Mouse (Mus musculus) G1E (cell line): ENCODE data around the gene Gm11595. TPM values are rescaled to one million over a fixed set of nuclear protein-coding genes. Genes with fewer than 3 reads are reported as not detected.
"Not testable (repeated sequence)": the region's sequence is repeated elsewhere in the genome, so short reads cannot be mapped to it uniquely, and the experiment has no call there.

Experiments
- ATAC-seq: 2 replicates; pipeline ENCODE4 v1.8.0; 2016; ENCODE audit warnings: mild to moderate bottlenecking; ENCODE audit not compliant: insufficient number of reproducible peaks, poor library complexity, low FRiP score, severe bottlenecking; ENCODE audit errors: extremely low read depth
- DNase-seq: peaks from one replicate; pipeline ENCODE4 v3.0.0; 2012; ENCODE audit warnings: low spot score
- H3K27me3 ChIP-seq: 2 replicates; pipeline ENCODE4 v1.6.1; 2012; ENCODE audit warnings: mild to moderate bottlenecking, low read length, inconsistent platforms; ENCODE audit not compliant: insufficient read depth
- H3K36me3 ChIP-seq: replicated peaks from 2 replicates; pipeline ENCODE3; 2012; ENCODE audit warnings: mild to moderate bottlenecking, inconsistent platforms
- H3K4me1 ChIP-seq: 2 replicates; pipeline ENCODE4 v1.6.1; 2012; ENCODE audit warnings: low read depth, low read length, inconsistent platforms, mixed read lengths; ENCODE audit not compliant: insufficient read depth
- H3K4me3 ChIP-seq: 2 replicates; pipeline ENCODE4 v1.5.1; 2012; ENCODE audit warnings: low read depth, mild to moderate bottlenecking, inconsistent platforms, low read length, moderate library complexity, mixed read lengths
- H3K9me3 ChIP-seq: replicated peaks from 2 replicates; pipeline ENCODE4 v1.6.1; 2012; ENCODE audit warnings: inconsistent platforms
- CTCF ChIP-seq: IDR thresholded peaks from 2 replicates; pipeline ENCODE4 v1.5.1; 2012; ENCODE audit warnings: low read depth, low read length, inconsistent platforms, mixed read lengths
- GATA1 ChIP-seq: IDR thresholded peaks from 2 replicates; pipeline ENCODE4 v1.6.1; 2012; ENCODE audit warnings: borderline replicate concordance, low read length, inconsistent platforms, mixed read lengths
- GATA2 ChIP-seq: IDR thresholded peaks from 2 replicates; pipeline ENCODE4 v1.6.1; 2012; ENCODE audit warnings: low read depth, low read length, inconsistent platforms, borderline replicate concordance
- POLR2AphosphoS5 ChIP-seq: IDR thresholded peaks from 2 replicates; pipeline ENCODE4 v1.6.1; 2012; ENCODE audit warnings: low read depth, low read length, inconsistent platforms; ENCODE audit not compliant: insufficient replicate concordance
- TAL1 ChIP-seq: conservative IDR thresholded peaks from 2 replicates; pipeline ENCODE4 v1.6.1; 2012; ENCODE audit warnings: low read depth, low read length, inconsistent platforms, mixed read lengths
- polyA plus RNA-seq: library from polyadenylated mRNA; stranded (reverse); fragments of >175 nt; gene quantifications from 2 replicates; pipeline ENCODE4 v1.2.3, GENCODE M21; 2012
- total RNA-seq, 2 experiments: library from RNA; stranded (forward) in 1 of 2; stranded (reverse) in 1 of 2; fragments of 200-1000 nt in 1 of 2; fragments of >200 nt in 1 of 2; fragmentation: Nextera tagmentation in 1 of 2; gene quantifications; 2 replicates each; pipeline ENCODE4 v1.2.3; 2014 to 2017

Gene Gm11595
- total RNA-seq (2014; fragmentation: Nextera tagmentation) (not detected in 2 replicates), total RNA-seq (2017) (0.12 TPM in 1 of 2 replicates, not detected in the other), polyA plus RNA-seq (not detected in 2 replicates)

DNA sequence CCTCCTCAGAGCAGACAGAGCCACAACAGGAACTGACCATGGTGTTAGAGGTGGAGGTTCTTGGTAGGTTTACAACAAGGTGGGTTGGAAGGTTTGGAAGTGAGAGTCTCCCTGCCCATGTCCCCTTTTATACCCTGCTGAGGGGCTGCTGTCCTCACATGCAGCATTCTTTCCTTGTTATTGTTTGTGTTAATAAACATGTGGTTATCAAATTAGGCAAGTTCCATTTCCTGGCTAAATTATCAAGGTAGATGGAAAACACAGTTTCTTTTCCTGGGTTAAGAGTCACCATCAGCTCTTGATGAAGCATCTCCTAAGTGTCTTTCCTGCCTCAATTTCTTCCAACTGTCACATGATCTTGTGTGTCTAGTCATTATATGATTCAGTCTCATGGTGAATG, at the start of gene Gm11595:
TSS of gene Gm11595 (minus strand) at position 101 of the 400 bp plus-strand sequence.
- DNase-seq, H3K4me3 ChIP-seq, H3K4me1 ChIP-seq, H3K9me3 ChIP-seq, H3K36me3 ChIP-seq, ATAC-seq, H3K27me3 ChIP-seq: not testable (repeated sequence)

DNA sequence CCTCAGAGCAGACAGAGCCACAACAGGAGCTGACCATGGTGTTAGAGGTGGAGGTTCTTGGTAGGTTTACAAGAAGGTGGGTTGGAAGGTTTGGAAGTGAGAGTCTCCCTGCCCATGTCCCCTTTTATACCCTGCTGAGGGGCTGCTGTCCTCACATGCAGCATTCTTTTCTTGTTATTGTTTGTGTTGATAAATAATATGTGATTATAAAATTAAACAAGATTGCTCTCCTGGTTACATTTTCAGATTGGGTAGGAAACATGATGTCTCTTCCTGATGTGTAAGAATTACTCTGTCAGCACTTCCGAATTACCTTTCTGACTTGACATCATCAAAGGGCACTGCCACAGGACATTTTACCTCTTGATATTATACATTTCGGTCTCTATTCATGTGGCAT, 42.9 kb upstream of the Gm11595 start, which contains the start of gene Gm11564:
TSS of gene Gm11564 (minus strand) at position 101 of the 400 bp plus-strand sequence.
- H3K4me3 ChIP-seq: peak within 1 kb of the TSS; percentile 10; the same call in 1 of the 2 replicates
- DNase-seq, H3K4me1 ChIP-seq, H3K27me3 ChIP-seq, ATAC-seq, H3K36me3 ChIP-seq: not testable (repeated sequence)
- H3K9me3 ChIP-seq: peaks cover 11% of the 10 kb centered on the region

DNA sequence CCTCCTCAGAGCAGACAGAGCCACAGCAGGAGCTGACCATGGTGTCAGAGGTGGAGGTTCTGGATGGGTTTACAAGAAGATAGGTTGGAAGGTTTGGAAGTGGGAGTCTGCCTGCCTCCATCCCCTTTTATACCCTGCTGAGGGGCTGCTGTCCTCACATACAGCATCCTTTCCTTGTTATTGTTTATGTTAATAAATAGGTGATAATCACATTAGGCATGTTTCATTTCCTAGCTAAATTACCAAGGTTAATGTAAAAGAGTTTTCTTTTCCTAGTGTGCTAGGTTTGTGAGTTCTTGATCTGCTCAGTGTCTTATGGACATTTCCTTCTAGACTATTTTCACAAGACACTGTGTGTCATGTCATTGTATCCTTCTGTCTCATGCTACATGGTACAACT, 37.1 kb upstream of the Gm11595 start, which contains the start of gene Krtap4-13:
TSS of gene Krtap4-13 (minus strand) at position 101 of the 400 bp plus-strand sequence.
- H3K27me3 ChIP-seq, DNase-seq, H3K4me1 ChIP-seq, H3K4me3 ChIP-seq, H3K9me3 ChIP-seq, H3K36me3 ChIP-seq, ATAC-seq: not testable (repeated sequence)

DNA sequence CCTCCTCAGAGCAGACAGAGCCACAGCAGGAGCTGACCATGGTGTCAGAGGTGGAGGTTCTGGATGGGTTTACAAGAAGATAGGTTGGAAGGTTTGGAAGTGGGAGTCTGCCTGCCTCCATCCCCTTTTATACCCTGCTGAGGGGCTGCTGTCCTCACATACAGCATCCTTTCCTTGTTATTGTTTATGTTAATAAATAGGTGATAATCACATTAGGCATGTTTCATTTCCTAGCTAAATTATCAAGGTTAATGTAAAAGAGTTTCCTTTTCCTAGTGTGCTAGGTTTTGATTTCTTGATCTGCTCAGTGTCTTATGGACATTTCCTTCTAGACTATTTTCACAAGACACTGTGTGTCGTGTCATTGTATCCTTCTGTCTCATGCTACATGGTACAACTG, 31.6 kb upstream of the Gm11595 start, which contains the start of gene Gm11554:
TSS of gene Gm11554 (minus strand) at position 101 of the 400 bp plus-strand sequence.
- not testable (repeated sequence) for ATAC-seq, DNase-seq, H3K27me3 ChIP-seq, H3K36me3 ChIP-seq, H3K4me1 ChIP-seq, H3K9me3 ChIP-seq, H3K4me3 ChIP-seq

DNA sequence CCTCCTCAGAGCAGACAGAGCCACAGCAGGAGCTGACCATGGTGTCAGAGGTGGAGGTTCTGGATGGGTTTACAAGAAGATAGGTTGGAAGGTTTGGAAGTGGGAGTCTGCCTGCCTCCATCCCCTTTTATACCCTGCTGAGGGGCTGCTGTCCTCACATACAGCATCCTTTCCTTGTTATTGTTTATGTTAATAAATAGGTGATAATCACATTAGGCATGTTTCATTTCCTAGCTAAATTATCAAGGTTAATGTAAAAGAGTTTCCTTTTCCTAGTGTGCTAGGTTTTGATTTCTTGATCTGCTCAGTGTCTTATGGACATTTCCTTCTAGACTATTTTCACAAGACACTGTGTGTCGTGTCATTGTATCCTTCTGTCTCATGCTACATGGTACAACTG, 26.1 kb upstream of the Gm11595 start, which contains the start of gene Gm11569:
TSS of gene Gm11569 (minus strand) at position 101 of the 400 bp plus-strand sequence.
- H3K4me3 ChIP-seq, H3K36me3 ChIP-seq, H3K4me1 ChIP-seq, DNase-seq, H3K9me3 ChIP-seq, H3K27me3 ChIP-seq, ATAC-seq: not testable (repeated sequence)

DNA sequence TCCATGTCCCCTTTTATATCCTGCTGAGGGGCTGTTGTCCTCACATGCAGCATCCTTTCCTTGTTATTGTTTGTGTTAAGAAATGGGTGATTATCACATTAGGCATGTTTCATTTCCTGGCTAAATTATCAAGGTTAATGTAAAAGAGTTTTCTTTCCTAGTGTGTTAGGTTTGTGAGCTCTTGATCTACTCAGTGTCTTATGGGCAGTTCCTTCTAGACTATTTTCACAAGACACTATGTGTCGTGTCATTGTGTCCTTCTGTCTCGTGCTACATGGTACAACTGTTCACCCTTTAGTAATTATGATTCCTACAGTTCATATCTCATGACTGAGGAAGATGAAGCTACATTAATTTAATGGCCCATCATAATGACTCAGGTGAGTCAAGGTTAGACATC, 20.7 kb upstream of the Gm11595 start, which contains the start of gene Gm11596:
TSS of gene Gm11596 (minus strand) at position 101 of the 400 bp plus-strand sequence.
- TF ChIP-seq CTCF (no peak), POLR2AphosphoS5 (no peak), TAL1 (no peak), GATA2 (no peak)
- Histone ChIP-seq H3K27me3 (no peaks in the 10 kb centered on the region), H3K9me3 (peaks cover 13% of the 10 kb centered on the region), H3K4me3 (no peak within 1 kb of the TSS), H3K36me3 (no peaks in the 10 kb centered on the region), H3K4me1 (no peaks in the 10 kb centered on the region)
- DNase-seq: no peak
- ATAC-seq: no peak

DNA sequence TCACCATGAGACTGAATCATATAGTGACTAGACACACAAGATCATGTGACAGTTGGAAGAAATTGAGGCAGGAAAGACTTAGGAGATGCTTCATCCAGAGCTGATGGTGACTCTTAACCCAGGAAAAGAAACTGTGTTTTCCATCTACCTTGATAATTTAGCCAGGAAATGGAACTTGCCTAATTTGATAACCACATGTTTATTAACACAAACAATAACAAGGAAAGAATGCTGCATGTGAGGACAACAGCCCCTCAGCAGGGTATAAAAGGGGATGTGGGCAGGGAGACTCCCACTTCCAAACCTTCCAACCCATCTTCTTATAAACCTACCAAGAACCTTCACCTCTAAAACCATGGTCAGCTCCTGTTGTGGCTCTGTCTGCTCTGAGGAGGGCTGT, 12.2 kb upstream of the Gm11595 start, which contains the start of gene Krtap4-9:
TSS of gene Krtap4-9 (plus strand) at position 301 of the 400 bp plus-strand sequence.
- not testable (repeated sequence) for H3K4me1 ChIP-seq, H3K27me3 ChIP-seq, H3K4me3 ChIP-seq, H3K36me3 ChIP-seq, ATAC-seq, DNase-seq
- H3K9me3 ChIP-seq: peaks cover 10% of the 10 kb centered on the region

DNA sequence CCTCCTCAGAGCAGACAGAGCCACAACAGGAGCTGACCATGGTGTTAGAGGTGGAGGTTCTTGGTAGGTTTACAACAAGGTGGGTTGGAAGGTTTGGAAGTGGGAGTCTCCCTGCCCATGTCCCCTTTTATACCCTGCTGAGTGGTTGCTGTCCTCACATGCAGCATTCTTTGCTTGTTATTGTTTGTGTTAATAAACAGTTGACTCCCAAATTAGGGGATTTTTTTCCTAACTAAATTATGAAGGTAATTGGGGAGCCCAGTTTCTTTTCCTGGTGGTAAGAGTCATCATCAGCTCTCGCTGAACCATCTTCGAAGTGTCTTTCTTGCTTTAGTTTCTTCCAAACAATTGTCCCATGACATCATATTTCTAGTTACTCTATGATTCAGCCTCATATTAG, 7.9 kb upstream of the Gm11595 start, which contains the start of gene Krtap4-8:
TSS of gene Krtap4-8 (minus strand) at position 101 of the 400 bp plus-strand sequence.
- H3K4me1 ChIP-seq: no peaks in the 10 kb centered on the region
- TF ChIP-seq GATA1 (no peak), POLR2AphosphoS5 (no peak), GATA2 (no peak), CTCF (no peak), TAL1 (no peak)
- ATAC-seq (no peak), DNase-seq (no peak)
- H3K4me3 ChIP-seq: no peak within 1 kb of the TSS; the same call in 1 of the 2 replicates
- peaks cover 10% of the 10 kb centered on the region for H3K9me3 ChIP-seq
- no peaks in the 10 kb centered on the region for H3K36me3 ChIP-seq
- H3K27me3 ChIP-seq: no peaks in the 10 kb centered on the region
